Mouse (Mus musculus): ENCODE data around the gene Stam2.

The Stam2 gene

GRCm38 (mm10) chr2:52651547-52651946 is 90.5 kb downstream of the Stam2 start:
- DNase-seq (ENCODE audit: extremely low read depth, low read depth), result no peak

- no peak for DNase-seq (ENCODE audit: extremely low read depth, low read depth)
These were observed 94.7 kb downstream of the Stam2 start for GRCm38 (mm10) chr2:52647255-52647998.

- no peak for DNase-seq (ENCODE audit: extremely low read depth, low read depth)
These were observed 98.4 kb downstream of the Stam2 start for GRCm38 (mm10) chr2:52643657-52644056.
